Mouse (Mus musculus): ENCODE measurements around the gene Med18. TPM values are rescaled to one million over a fixed set of nuclear protein-coding genes. Genes with fewer than 3 reads are reported as not detected.
A peak's percentile ranks its signal among the peaks of the same experiment; 100 is the strongest.

Gene Med18
- 12.2 and 13.6 TPM in 2 replicates for polyA plus RNA-seq (2015; fragmentation: Nextera tagmentation; extraction: Ambion mirVana)

DNA sequence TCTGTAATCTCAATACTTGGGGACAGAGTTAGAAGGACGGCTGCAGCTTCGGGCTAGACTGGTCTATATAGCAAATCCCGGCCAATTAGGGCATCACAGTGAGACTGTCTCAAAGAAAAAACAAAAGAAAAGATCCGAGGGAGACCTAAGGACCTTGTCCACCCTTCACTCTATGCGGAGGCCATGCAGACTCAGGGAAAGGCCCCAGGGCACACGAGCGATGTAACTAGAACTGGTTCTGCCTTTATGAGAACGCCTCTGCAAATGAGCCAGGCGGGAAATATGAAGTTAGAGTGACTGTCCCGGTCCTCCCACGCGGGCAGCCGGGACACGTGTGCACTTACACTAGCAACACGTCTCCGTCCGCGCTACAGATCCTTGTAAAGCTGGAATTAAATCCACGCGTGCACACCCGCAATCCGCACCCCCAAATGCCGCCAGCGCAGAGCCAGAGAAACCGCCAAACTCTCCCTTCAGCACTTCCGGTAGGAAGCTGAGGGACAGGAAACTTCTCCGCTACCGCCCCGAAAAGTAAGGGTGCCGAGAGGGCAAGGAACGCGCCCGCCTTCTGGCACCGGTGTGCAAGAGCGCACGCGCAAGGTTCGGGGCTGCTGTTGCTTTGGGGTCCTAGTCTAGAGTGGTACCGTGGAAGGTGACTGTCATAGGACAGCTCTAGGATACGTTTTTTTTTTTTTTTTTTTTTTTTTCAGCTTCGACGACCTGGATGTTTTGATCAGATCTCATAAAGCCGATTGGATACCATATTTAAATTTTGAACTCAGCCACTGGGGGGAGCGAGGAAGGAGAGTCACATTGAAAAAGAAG lies at the start of gene Med18:
Med18 (minus strand) TSS at position 492 of the 825 bp plus-strand sequence.
- Histone ChIP-seq H3K4me1 (replicated peaks; ENCODE audit: control insufficient read depth, insufficient read depth) (0 out of 2 replicates have a peak, but pooled peaks cover 2% of the 10 kb centered on the region), H3K36me3 (ENCODE audit: control insufficient read depth, insufficient read depth, low read length) (peaks cover 8% of the 10 kb centered on the region; the same call in 1 of the 2 replicates), H3K9ac (ENCODE audit: low read length) (peak within 1 kb of the TSS; percentile 80), H3K4me3 (ENCODE audit: low read depth, low read length) (peak within 1 kb of the TSS; percentile 79), H3K27ac (replicated peaks) (peak within 1 kb of the TSS; percentile 78), H3K27me3 (ENCODE audit: control insufficient read depth, insufficient read depth, low read length) (no peaks in the 10 kb centered on the region), H3K9me3 (ENCODE audit: control insufficient read depth, low read length) (no peaks in the 10 kb centered on the region), H3K4me2 (replicated peaks; ENCODE audit: low read depth) (peak within 1 kb of the TSS; percentile 76)
- no peak for TF ChIP-seq EP300 (optimal IDR thresholded peaks at IDR 0.05)
- TF ChIP-seq CTCF (IDR thresholded peaks at IDR 0.05; ENCODE audit: low read depth), result peak; percentile 71
- DNase-seq (ENCODE audit: low spot score), result peak; percentile 93
- ATAC-seq (ENCODE audit: low FRiP score, low TSS enrichment), result peak; percentile 87
- WGBS, result under 1% methylated on average over 44 of the region's 44 CpGs

DNA sequence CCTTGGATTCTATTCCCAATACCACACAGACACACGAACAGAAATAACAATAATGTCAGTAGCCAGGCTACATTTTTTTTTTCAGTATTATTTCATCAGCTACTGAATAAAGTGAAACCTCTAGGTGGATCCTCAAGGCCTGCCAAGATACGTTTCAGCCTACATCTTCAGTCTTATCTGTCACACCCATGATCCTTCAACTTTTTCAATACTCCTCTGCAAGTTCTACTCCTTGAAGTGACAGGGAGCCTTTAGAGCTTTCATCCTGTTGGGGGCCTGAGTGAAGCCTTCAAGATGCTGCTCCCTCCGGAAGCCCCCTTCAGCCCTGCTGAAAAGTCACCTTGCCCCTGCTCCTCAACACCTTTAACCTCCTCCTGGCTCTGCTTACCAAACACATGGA lies 48.4 kb upstream of the Med18 start:
- H3K36me3 ChIP-seq (ENCODE audit: control insufficient read depth, insufficient read depth, low read length), result no peaks in the 10 kb centered on the region
- 72% methylated on average over 3 of the region's 3 CpGs for WGBS
- H3K9me3 ChIP-seq (ENCODE audit: control insufficient read depth, low read length), result no peaks in the 10 kb centered on the region
- TF ChIP-seq EP300 (optimal IDR thresholded peaks at IDR 0.05) (no peak), CTCF (IDR thresholded peaks at IDR 0.05; ENCODE audit: low read depth) (no peak)
- no peaks in the 10 kb centered on the region for H3K27me3 ChIP-seq (ENCODE audit: control insufficient read depth, insufficient read depth, low read length)
- H3K4me2 ChIP-seq (replicated peaks; ENCODE audit: low read depth), result no peak overlapping the region
- H3K4me3 ChIP-seq (ENCODE audit: low read depth, low read length), result no peak overlapping the region
- ATAC-seq (ENCODE audit: low FRiP score, low TSS enrichment), result no peak
- no peak for DNase-seq (ENCODE audit: low spot score)
- H3K27ac ChIP-seq (replicated peaks), result no peak overlapping the region
- 0 out of 2 replicates have a peak, but pooled peaks cover 6% of the 10 kb centered on the region for H3K4me1 ChIP-seq (replicated peaks; ENCODE audit: control insufficient read depth, insufficient read depth)
- no peak overlapping the region for H3K9ac ChIP-seq (ENCODE audit: low read length)

DNA sequence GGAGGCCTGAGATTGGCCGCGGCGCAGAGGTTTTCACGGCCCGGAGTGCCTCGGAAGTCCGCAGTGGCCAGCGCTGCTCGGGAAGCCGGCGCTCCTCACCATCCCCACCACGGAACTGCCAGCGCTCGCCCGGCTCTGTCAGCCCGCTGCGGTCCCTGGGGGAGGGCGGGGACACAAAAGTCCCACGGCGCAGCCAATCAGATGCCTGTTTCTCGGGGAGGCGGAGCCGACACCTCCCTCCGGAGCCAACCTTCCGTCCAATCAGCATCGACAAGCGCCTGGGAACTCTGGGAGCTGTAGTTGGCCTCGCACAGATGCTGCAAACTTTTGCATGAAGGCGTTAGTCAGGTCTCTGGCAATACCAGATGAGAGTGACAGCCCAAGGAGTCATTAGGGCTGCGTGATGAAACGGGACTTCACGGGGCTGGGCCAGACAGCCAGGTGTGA lies 46.7 kb upstream of the Med18 start, which contains the start of gene Sesn2:
Sesn2 (minus strand) TSS at position 150 of the 447 bp plus-strand sequence.
- peak within 1 kb of the TSS; percentile 85 for H3K27ac ChIP-seq (replicated peaks)
- no peaks in the 10 kb centered on the region for H3K27me3 ChIP-seq (ENCODE audit: control insufficient read depth, insufficient read depth, low read length)
- TF ChIP-seq CTCF (IDR thresholded peaks at IDR 0.05; ENCODE audit: low read depth) (no peak; the same call in 1 of the 2 replicates), EP300 (optimal IDR thresholded peaks at IDR 0.05) (no peak)
- H3K4me1 ChIP-seq (replicated peaks; ENCODE audit: control insufficient read depth, insufficient read depth), result 0 out of 2 replicates have a peak, but pooled peaks cover 6% of the 10 kb centered on the region
- peak; percentile 98 for DNase-seq (ENCODE audit: low spot score)
- peak within 1 kb of the TSS; percentile 76 for H3K9ac ChIP-seq (ENCODE audit: low read length)
- H3K9me3 ChIP-seq (ENCODE audit: control insufficient read depth, low read length), result no peaks in the 10 kb centered on the region
- ATAC-seq (ENCODE audit: low FRiP score, low TSS enrichment), result peak; percentile 92
- peak within 1 kb of the TSS; percentile 64 for H3K4me2 ChIP-seq (replicated peaks; ENCODE audit: low read depth)
- WGBS, result under 1% methylated on average over 31 of the region's 32 CpGs
- peak within 1 kb of the TSS; percentile 92 for H3K4me3 ChIP-seq (ENCODE audit: low read depth, low read length)
- H3K36me3 ChIP-seq (ENCODE audit: control insufficient read depth, insufficient read depth, low read length), result no peaks in the 10 kb centered on the region

GRCm38 (mm10) chr4:132509621-132510296 lies 46.0 kb upstream of the Med18 start:
- H3K27ac ChIP-seq (replicated peaks), result peak overlapping the region; percentile 85
- peak overlapping the region; percentile 76 for H3K9ac ChIP-seq (ENCODE audit: low read length)
- peak overlapping the region; percentile 92 for H3K4me3 ChIP-seq (ENCODE audit: low read depth, low read length)
- H3K27me3 ChIP-seq (ENCODE audit: control insufficient read depth, insufficient read depth, low read length), result no peaks in the 10 kb centered on the region
- DNase-seq (ENCODE audit: low spot score), result peak; percentile 72
- under 1% methylated on average over 49 of the region's 52 CpGs for WGBS
- H3K4me2 ChIP-seq (replicated peaks; ENCODE audit: low read depth), result peak overlapping the region; percentile 64
- H3K9me3 ChIP-seq (ENCODE audit: control insufficient read depth, low read length), result no peaks in the 10 kb centered on the region
- no peaks in the 10 kb centered on the region for H3K36me3 ChIP-seq (ENCODE audit: control insufficient read depth, insufficient read depth, low read length)
- no peak for TF ChIP-seq EP300 (optimal IDR thresholded peaks at IDR 0.05)
- ATAC-seq (ENCODE audit: low FRiP score, low TSS enrichment), result peak; percentile 49
- 0 out of 2 replicates have a peak, but pooled peaks cover 6% of the 10 kb centered on the region for H3K4me1 ChIP-seq (replicated peaks; ENCODE audit: control insufficient read depth, insufficient read depth)

GRCm38 (mm10) chr4:132507210-132507609 lies 43.5 kb upstream of the Med18 start:
- no peaks in the 10 kb centered on the region for H3K4me1 ChIP-seq (replicated peaks; ENCODE audit: control insufficient read depth, insufficient read depth)
- no peak overlapping the region for H3K4me3 ChIP-seq (ENCODE audit: low read depth, low read length)
- H3K36me3 ChIP-seq (ENCODE audit: control insufficient read depth, insufficient read depth, low read length), result no peaks in the 10 kb centered on the region
- 58% methylated on average over 2 of the region's 2 CpGs for WGBS
- peak; percentile 68 for DNase-seq (ENCODE audit: low spot score)
- 0 out of 2 replicates have a peak overlapping the region, but pooled peaks have one; percentile 9 for H3K4me2 ChIP-seq (replicated peaks; ENCODE audit: low read depth)
- no peaks in the 10 kb centered on the region for H3K27me3 ChIP-seq (ENCODE audit: control insufficient read depth, insufficient read depth, low read length)
- H3K27ac ChIP-seq (replicated peaks), result peak overlapping the region; percentile 31; the same call in 1 of the 2 replicates
- TF ChIP-seq CTCF (IDR thresholded peaks at IDR 0.05; ENCODE audit: low read depth), result no peak
- TF ChIP-seq EP300 (optimal IDR thresholded peaks at IDR 0.05), result no peak
- H3K9ac ChIP-seq (ENCODE audit: low read length), result no peak overlapping the region
- H3K9me3 ChIP-seq (ENCODE audit: control insufficient read depth, low read length), result no peaks in the 10 kb centered on the region
- ATAC-seq (ENCODE audit: low FRiP score, low TSS enrichment), result no peak

Data from stomach, postnatal 0 days (tissue).